Mouse (Mus musculus) CD8-positive naive resting alpha-beta T cell, adult 2 months (primary cell): ENCODE data around the gene Itga5.
A peak's percentile ranks its signal among the peaks of the same experiment; 100 is the strongest.

Source experiments
- DNase-seq, 2 experiments: peaks; one replicate each; pipeline ENCODE4 v3.0.0; 2022; ENCODE audit warnings: low read depth in 2 of 2, low spot score in 2 of 2

The Itga5 gene

DNA sequence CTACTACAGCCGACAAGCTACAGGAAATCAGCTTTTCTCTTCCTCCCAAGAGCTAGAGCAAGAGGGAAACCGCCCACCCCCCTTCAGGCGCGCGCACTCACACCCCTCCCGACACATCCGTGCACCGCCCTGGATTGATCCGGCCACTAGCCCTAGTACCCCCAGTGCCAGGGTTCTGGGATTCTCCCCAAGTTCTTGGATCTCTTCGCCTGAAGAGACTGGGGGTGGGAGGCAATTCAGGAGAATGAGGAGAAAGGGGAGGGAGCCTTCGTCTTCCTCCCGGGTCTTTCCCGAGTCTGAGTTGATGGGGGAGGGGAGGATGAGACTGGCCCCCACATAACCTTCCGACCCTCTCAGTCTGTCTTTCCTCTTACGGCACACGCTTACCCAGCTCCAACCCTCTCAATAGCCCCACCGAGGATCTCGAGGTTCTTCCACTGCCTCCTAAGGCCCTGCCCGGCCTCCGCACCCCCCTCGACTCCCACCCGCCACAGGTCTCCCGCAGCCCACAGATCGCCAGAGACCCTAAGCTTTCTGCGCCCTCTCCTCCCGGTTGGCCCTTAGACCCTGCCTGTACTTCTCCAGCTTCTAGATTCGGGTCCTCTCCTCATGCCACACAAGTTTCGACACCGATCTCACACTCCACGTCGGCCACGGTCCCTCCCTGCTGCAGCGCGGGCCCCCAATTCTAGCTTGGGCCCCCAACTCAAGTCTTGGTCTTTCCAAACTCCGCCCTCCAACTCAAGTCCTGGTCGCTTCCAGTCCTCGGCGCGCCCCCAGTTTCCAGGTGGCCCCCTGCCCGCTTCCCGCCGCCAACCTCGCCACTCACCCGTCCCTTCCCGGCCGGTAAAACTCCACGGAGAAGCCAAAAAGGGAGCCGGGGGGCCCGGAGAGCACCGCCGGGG lies 840 bp downstream of the Itga5 start:
- DNase-seq, result peak in 1 of 2 experiments; percentile 40

GRCm38 (mm10) chr15:103364761-103365160 lies 1.8 kb downstream of the Itga5 start:
- DNase-seq, result no peak

GRCm38 (mm10) chr15:103363809-103364208 lies 2.8 kb downstream of the Itga5 start:
- DNase-seq, result no peak

DNA sequence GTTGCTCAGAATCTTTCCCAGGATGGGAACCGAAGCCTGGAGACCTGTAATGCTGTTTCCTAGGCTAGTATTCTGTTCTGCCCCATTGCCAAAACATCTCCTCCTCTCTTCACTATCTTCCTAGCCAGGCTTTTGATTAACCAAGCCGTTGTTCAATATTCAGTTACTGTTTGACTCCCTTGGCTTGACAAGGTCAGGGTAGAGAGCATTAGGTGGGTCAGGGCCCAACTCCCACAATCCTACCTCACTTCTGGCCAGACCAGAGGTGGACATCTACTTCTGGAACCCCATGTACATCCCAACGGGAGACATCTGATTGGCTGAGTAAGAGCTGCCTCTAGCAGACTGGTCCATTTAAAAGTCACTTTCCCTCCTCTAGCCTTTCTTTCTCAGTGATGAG lies 3.6 kb downstream of the Itga5 start:
- no peak for DNase-seq

DNA sequence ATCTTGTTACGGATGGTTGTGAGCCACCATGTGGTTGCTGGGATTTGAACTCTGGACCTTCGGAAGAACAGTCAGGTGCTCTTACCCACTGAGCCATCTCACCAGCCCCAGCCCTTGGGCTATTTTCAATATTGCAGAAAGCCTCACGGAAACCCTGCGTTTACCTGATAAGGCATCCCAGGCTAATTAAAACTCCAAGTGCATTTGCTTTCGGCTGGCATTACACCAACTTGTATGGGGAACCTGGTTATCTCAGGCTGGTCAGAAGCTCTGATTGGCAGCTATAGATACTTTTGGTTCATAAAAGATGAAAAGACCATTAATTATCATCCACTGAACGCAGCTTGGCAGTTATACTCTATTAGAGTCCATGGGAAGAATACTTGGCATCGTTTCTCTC lies 4.2 kb downstream of the Itga5 start:
- DNase-seq, result no peak

GRCm38 (mm10) chr15:103361269-103361668 lies 5.3 kb downstream of the Itga5 start:
- no peak for DNase-seq

GRCm38 (mm10) chr15:103359869-103360602 lies 6.5 kb downstream of the Itga5 start:
- no peak for DNase-seq

DNA sequence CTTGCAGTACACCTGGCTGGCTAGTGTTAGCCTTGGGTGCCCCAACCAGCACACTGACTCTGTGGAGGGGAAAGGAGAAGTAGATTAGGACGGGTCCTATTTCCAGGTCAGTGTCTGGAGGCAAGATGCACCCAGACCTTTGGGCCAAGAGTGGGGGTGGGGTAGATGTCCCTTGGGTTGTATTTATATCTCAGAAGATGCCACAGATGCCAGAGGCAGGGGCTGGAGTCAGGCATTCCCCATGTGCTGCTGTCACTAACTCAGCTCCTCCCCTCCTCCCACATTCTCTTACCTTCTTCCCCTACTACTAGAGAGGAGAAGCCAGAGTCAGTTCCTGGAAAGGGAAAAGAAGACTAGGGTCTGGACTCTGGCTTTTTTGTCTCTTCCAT lies 7.4 kb downstream of the Itga5 start:
- DNase-seq, result no peak

GRCm38 (mm10) chr15:103358278-103359121 lies 8.1 kb downstream of the Itga5 start:
- no peak for DNase-seq

GRCm38 (mm10) chr15:103357817-103358216 lies 8.7 kb downstream of the Itga5 start:
- no peak for DNase-seq

DNA sequence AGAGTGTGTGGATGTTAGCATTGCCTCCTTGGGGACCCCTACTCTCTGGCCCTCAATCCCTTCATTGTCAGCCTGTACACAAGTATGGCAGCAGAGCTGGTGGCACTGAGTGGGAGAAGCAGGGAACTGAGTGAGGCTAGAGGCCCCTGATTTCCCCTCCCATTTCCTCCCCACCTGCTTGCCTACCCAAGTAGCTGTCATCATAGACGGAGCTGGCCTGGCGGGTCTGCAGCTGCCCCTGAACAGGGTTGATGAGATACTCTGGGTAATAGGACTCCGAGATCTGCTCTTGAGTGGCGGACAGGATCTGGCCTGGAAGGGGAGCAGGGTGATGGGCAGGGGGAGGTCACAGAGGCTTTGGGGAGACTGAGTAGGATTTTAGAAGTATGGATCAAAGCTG lies 10.4 kb downstream of the Itga5 start:
- no peak for DNase-seq

DNA sequence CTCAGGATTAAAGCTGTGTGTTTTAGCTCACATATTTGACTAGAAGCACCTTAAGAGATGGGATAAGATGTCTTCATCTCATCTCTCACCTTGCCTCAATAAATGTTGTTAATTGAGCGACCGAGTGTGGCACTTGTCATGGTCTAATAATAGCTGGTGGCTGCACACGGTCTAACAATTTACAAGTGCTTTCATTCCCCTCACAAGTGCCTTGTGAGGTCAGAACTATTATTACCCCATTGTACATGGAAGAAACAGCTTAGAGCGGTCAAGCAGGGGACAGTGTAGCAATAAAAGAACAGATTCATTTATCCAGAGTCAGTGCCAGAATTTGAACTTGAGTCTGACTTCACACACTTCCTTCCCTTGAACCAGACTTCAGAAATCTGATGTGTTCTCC lies 11.1 kb downstream of the Itga5 start:
- no peak for DNase-seq

DNA sequence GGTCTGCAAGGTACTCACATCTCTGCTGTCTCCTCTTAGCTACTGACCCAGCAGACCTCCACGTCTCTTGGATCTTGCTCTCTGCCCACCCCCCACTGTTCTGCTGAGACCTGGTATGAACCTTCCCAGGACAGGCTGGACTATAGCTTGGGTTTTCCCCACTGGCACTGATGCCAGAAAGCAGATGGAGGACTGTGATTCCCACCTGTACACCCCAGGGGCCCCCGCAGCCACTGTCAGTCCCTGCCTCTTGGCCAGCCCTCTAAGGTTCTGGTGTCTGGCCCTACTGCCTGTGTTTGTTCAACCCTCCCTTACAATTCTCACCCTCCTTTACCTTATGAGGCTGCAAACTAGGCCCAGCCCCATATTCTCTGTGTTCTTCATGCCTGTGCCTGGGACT lies 11.9 kb downstream of the Itga5 start:
- DNase-seq, result no peak

DNA sequence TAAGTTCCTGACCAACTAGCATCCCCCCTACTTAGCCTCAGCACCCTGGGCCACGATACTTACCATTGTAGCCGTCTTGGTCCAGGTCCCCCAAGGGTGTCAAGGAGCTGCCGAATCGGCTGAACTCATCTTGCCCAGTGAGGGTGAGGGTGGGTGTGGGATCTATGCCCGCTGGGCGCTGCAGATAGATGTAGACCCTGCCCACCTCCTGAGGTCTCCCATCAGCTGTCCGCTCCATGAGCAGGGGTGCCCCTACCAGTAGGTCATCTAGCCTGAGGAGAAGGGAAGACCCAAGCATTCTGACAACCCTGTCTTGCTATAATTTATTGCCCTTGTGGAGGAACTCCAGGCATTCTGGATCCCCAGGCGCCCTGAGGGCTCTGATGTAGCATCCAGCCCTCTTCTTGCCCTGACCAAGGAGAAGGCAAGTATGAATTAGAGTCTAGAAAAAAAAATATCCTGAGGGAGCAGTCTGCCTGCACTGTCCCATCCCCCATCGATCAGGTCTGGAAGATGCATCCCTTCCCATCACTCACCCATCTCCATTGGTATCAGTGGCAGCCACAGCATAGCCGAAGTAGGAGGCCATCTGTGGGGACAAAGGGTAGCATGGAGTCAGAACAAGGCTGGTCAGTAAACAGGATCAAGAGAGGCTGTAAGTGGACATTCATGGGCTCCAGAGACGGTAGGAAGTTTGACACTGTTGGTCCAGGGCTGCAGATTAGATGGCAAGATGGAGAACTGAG lies 12.9 kb downstream of the Itga5 start:
- DNase-seq, result no peak

GRCm38 (mm10) chr15:103352856-103353255 lies 13.7 kb downstream of the Itga5 start:
- peak in 1 of 2 experiments; percentile 36 for DNase-seq

DNA sequence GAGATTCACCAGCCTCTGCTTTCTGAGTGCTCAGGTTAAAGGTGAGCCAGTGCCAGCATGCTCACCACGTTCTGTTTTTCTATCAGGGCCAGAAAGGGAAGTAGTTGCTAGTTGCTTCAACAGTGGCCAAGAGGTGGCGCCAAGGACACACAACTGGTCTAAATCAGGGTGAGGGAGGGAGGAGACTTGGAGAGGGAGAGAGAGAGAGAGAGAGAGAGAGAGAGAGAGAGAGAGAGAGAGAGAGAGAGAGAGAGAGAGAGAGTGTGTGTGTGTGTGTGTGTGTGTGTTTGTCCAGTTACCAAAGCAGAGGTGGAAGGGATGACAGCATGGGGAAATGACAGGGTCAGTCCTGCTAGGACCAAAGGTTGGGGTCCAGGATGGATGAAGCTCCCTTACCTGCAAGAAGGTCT lies 19.3 kb downstream of the Itga5 start:
- DNase-seq, result peak in 1 of 2 experiments; percentile 32

DNA sequence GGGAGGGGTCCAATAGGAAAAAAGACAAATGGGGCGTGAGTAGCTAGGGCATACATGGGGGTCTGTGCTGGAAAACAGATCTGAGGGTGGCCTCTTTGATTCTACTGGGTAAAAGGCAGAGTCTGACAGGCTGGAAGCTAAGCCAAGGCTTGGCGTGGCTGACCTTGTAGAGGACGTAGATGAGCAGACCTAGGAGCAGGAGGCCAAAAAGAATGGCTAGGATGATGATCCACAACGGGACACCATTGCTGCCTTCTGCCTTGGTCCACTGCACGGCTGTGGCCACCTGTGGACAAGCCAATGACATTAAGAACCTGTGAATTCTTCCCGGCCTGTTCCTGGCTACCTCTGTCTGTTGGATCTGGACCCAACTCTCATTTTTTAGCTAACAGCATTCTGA lies 20.8 kb downstream of the Itga5 start:
- no peak for DNase-seq

GRCm38 (mm10) chr15:103343556-103343955 lies 23.0 kb downstream of the Itga5 start:
- DNase-seq, result no peak

GRCm38 (mm10) chr15:103343008-103343407 lies 23.6 kb downstream of the Itga5 start:
- DNase-seq, result no peak

DNA sequence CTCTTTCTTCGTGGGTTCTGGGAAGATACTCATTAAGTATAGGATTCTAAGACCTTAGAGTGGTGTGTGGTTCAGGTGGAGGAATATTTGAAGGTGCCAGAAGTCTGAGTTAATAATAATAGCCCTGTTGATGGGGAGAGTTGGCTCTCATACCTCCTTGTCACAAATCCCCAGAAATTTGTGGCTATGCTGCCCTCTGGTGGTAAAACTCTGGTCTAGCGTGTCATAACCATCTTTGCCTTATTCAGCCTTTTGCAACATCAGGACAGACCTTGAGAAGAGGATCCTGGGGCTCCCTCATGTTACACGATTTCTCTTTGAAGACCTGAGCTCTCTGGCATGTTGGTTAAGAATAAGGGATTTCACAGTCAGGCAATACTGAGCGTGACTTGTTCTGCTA lies 24.1 kb downstream of the Itga5 start:
- DNase-seq, result peak; percentile 55 to 71

- no peak for DNase-seq
Observed at GRCm38 (mm10) chr15:103341547-103341946, 25.0 kb downstream of the Itga5 start.
